Mouse (Mus musculus): Measurements from ENCODE around the gene Pbx1. TPM values are rescaled to one million over a fixed set of nuclear protein-coding genes. Genes with fewer than 3 reads are reported as not detected.

Gene Pbx1
- total and polyA plus RNA-seq, 3 experiments: 0.10 TPM; not detected in 2

DNA sequence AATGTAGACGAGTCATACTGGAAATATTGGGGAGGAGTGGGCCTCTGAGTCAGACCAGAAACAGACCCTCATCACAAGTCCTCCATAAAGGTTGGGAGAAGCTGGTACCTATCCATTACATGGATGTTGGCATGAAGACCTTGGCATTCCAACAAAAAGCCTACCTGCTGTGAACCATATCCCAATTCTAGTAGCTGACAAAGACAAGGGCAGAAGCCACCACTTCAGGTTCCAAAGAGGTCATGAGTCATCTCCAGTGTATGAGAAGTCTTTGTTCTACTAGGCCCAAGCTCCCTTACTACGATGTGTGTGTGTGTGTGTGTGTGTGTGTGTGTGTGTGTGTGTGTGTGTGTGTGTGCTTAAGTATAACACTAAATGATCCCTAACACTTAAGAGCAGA lies 160.0 kb downstream of the Pbx1 start:
- H3K4me1 ChIP-seq (ENCODE audit: control insufficient read depth in 1 of 2, insufficient read depth in 2 of 2, low read length in 2 of 2): no peaks in the 10 kb centered on the region
- H3K27ac ChIP-seq (ENCODE audit: control insufficient read depth, low read depth, low read length): no peak overlapping the region
- H3K79me2 ChIP-seq (ENCODE audit: control insufficient read depth, insufficient read depth, low read length, poor library complexity): no peaks in the 10 kb centered on the region
- DNase-seq (ENCODE audit: low read depth, low spot score): no peak
- no peak overlapping the region for H3K9ac ChIP-seq (ENCODE audit: control insufficient read depth, low read depth, low read length, poor library complexity, severe bottlenecking)
- H3K9me3 ChIP-seq (replicated peaks; ENCODE audit: insufficient read depth, low read length): no peaks in the 10 kb centered on the region
- no peaks in the 10 kb centered on the region for H3K36me3 ChIP-seq (ENCODE audit: control insufficient read depth in 1 of 2, insufficient read depth in 2 of 2, low read length in 2 of 2)
- H3K4me3 ChIP-seq (ENCODE audit: control insufficient read depth in 1 of 2, insufficient read depth in 1 of 2, low read depth in 2 of 2, low read length in 2 of 2): no peak overlapping the region
- H3K27me3 ChIP-seq (ENCODE audit: control insufficient read depth in 1 of 2, insufficient read depth in 2 of 2, low read length in 2 of 2): no peaks in the 10 kb centered on the region; a peak in 1 of 4 replicates
- TF ChIP-seq HCFC1 (IDR thresholded peaks at IDR 0.05; ENCODE audit: low read depth, low read length) (no peak), UBTF (IDR thresholded peaks at IDR 0.05; ENCODE audit: borderline replicate concordance, insufficient read depth, low read depth, low read length) (no peak), KAT2A (conservative IDR thresholded peaks at IDR 0.05; ENCODE audit: low read depth, low read length) (no peak)

- no peaks in the 10 kb centered on the region for H3K36me3 ChIP-seq (ENCODE audit: control insufficient read depth in 1 of 2, insufficient read depth in 2 of 2, low read length in 2 of 2)
- TF ChIP-seq POLR2A (IDR thresholded peaks at IDR 0.05; ENCODE audit: control insufficient read depth in 1 of 2, insufficient read depth in 1 of 2, low read depth in 1 of 2, low read length in 2 of 2, poor library complexity in 1 of 2) (no peak), JUND (IDR thresholded peaks at IDR 0.05; ENCODE audit: low read depth, low read length) (no peak), EP300 (IDR thresholded peaks at IDR 0.05; ENCODE audit: low read depth in 1 of 2, low read length in 2 of 2) (no peak), MYB (IDR thresholded peaks at IDR 0.05; ENCODE audit: low read depth, low read length) (no peak), HCFC1 (IDR thresholded peaks at IDR 0.05; ENCODE audit: low read depth, low read length) (no peak), MAX (IDR thresholded peaks at IDR 0.05; ENCODE audit: low read length) (no peak), UBTF (IDR thresholded peaks at IDR 0.05; ENCODE audit: borderline replicate concordance, insufficient read depth, low read depth, low read length) (no peak)
- H3K79me2 ChIP-seq (ENCODE audit: control insufficient read depth, insufficient read depth, low read length, poor library complexity): no peaks in the 10 kb centered on the region
- H3K9ac ChIP-seq (ENCODE audit: control insufficient read depth, low read depth, low read length, poor library complexity, severe bottlenecking): no peak overlapping the region
- H3K4me3 ChIP-seq (ENCODE audit: control insufficient read depth in 1 of 2, insufficient read depth in 1 of 2, low read depth in 2 of 2, low read length in 2 of 2): no peak overlapping the region
- DNase-seq (ENCODE audit: low read depth, low spot score): no peak
- no peaks in the 10 kb centered on the region for H3K9me3 ChIP-seq (replicated peaks; ENCODE audit: insufficient read depth, low read length)
- no peaks in the 10 kb centered on the region; a peak in 1 of 4 replicates for H3K27me3 ChIP-seq (ENCODE audit: control insufficient read depth in 1 of 2, insufficient read depth in 2 of 2, low read length in 2 of 2)
- no peak overlapping the region for H3K27ac ChIP-seq (ENCODE audit: control insufficient read depth, low read depth, low read length)
- no peaks in the 10 kb centered on the region for H3K4me1 ChIP-seq (ENCODE audit: control insufficient read depth in 1 of 2, insufficient read depth in 2 of 2, low read length in 2 of 2)
These were observed 160.9 kb downstream of the Pbx1 start for GRCm38 (mm10) chr1:168271207-168271606.

DNA sequence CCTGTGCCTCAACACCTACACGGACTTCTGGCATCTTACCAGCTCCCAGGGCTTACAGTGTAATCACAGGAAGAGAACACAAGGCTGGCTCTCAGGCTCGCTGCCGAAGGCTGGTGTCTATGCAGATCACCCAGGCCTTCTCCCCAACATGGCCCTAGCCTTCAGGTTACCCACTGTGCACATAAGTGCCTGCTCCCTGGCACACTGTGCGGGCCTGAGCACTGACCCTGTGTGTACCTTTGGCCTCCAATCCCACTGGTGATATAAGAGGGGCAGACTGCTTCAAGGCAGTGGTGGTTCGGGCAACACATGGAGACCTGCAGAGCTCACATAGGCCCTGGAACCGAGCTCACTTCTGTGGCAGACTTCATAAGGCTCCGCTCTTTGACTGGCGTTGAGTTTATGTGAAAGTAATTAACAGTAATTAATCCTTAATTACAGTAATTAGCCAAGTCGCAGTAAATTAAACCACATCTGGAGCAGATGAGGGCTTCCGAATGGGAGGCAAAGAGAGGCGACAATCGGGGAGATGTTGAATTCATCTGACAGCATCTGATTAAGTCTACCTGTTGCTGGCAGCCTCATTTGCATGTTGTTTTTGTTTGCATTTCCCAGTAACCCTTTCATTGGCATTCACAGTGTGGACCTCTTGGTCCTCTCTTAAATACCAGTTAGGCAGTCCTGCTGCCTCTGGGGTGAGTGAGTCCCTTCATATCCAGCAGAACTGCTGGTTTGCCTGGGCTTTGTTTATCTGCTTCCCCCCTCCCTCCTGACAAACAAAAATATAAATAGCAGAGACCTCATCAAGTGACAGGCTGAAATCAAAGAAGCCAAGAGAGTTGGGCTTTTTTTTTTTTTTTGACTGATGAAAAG lies 163.1 kb downstream of the Pbx1 start:
- Histone ChIP-seq H3K9me3 (replicated peaks; ENCODE audit: insufficient read depth, low read length) (no peaks in the 10 kb centered on the region), H3K36me3 (ENCODE audit: control insufficient read depth in 1 of 2, insufficient read depth in 2 of 2, low read length in 2 of 2) (no peaks in the 10 kb centered on the region), H3K4me1 (ENCODE audit: control insufficient read depth in 1 of 2, insufficient read depth in 2 of 2, low read length in 2 of 2) (no peaks in the 10 kb centered on the region), H3K27me3 (ENCODE audit: control insufficient read depth in 1 of 2, insufficient read depth in 2 of 2, low read length in 2 of 2) (no peaks in the 10 kb centered on the region; a peak in 1 of 4 replicates), H3K79me2 (ENCODE audit: control insufficient read depth, insufficient read depth, low read length, poor library complexity) (no peaks in the 10 kb centered on the region), H3K9ac (ENCODE audit: control insufficient read depth, low read depth, low read length, poor library complexity, severe bottlenecking) (no peak overlapping the region), H3K4me3 (ENCODE audit: control insufficient read depth in 1 of 2, insufficient read depth in 1 of 2, low read depth in 2 of 2, low read length in 2 of 2) (no peak overlapping the region), H3K27ac (ENCODE audit: control insufficient read depth, low read depth, low read length) (no peak overlapping the region)
- TF ChIP-seq ETS1 (IDR thresholded peaks at IDR 0.05; ENCODE audit: low read depth, low read length) (no peak), ZKSCAN1 (IDR thresholded peaks at IDR 0.05; ENCODE audit: low read depth, low read length) (no peak), MYB (IDR thresholded peaks at IDR 0.05; ENCODE audit: low read depth, low read length) (no peak), BHLHE40 (IDR thresholded peaks at IDR 0.05; ENCODE audit: borderline replicate concordance, low read depth, low read length) (no peak), ZMIZ1 (IDR thresholded peaks at IDR 0.05; ENCODE audit: low read depth, low read length) (no peak), RCOR1 (IDR thresholded peaks at IDR 0.05; ENCODE audit: low read depth, low read length) (no peak), CHD1 (IDR thresholded peaks at IDR 0.05; ENCODE audit: low read depth, low read length) (no peak), USF1 (IDR thresholded peaks at IDR 0.05; ENCODE audit: low read depth, low read length) (no peak), POLR2A (IDR thresholded peaks at IDR 0.05; ENCODE audit: control insufficient read depth in 1 of 2, insufficient read depth in 1 of 2, low read depth in 1 of 2, low read length in 2 of 2, poor library complexity in 1 of 2) (no peak), SMC3 (IDR thresholded peaks at IDR 0.05; ENCODE audit: low read depth, low read length) (no peak)
- DNase-seq (ENCODE audit: low read depth, low spot score): no peak

All from MEL (cell line).